Mouse (Mus musculus) heart, adult 2 months (tissue): ENCODE measurements around the gene Timm17a. TPM values are rescaled to one million over a fixed set of nuclear protein-coding genes. Genes with fewer than 3 reads are reported as not detected.

ENCODE experiments used
- DNase-seq, 2 experiments: peaks; one replicate each; pipeline ENCODE4 v3.0.0; 2021
- H3K27ac ChIP-seq: fragments of 200-600 bp; 2 replicates; pipeline ENCODE4 v1.8.1; 2022
- H3K27me3 ChIP-seq: fragments of 200-500 bp; 2 replicates; pipeline ENCODE4 v1.6.1; 2012; ENCODE audit warnings: mild to moderate bottlenecking, low read length, inconsistent platforms, mixed read lengths; ENCODE audit not compliant: control insufficient read depth, insufficient read depth
- H3K36me3 ChIP-seq: fragments of 200-500 bp; 2 replicates; pipeline ENCODE4 v1.6.1; 2012; ENCODE audit warnings: low read length, inconsistent platforms; ENCODE audit not compliant: control insufficient read depth, insufficient read depth
- H3K4me1 ChIP-seq: fragments of 200-500 bp; 2 replicates; pipeline ENCODE4 v1.6.1; 2011; ENCODE audit warnings: low read length; ENCODE audit not compliant: control insufficient read depth, insufficient read depth
- H3K4me3 ChIP-seq: fragments of 200-600 bp; 2 replicates; pipeline ENCODE4 v1.8.1; 2022
- H3K79me2 ChIP-seq: fragments of 200-500 bp; replicated peaks from 2 replicates; pipeline ENCODE4 v1.6.1; 2012; ENCODE audit warnings: mild to moderate bottlenecking, inconsistent platforms, low read length, moderate library complexity, mixed read lengths; ENCODE audit not compliant: control insufficient read depth, insufficient read depth
- H3K9ac ChIP-seq: fragments of 200-500 bp; 2 replicates; pipeline ENCODE4 v1.6.1; 2012; ENCODE audit warnings: low read depth, mild to moderate bottlenecking, control low read depth, inconsistent platforms, low read length, mixed read lengths
- CTCF ChIP-seq: fragments of 200-600 bp; IDR thresholded peaks from 2 replicates; pipeline ENCODE4 v1.8.1; 2022; ENCODE audit warnings: antibody characterized with exemption, mild to moderate bottlenecking, moderate library complexity
- EP300 ChIP-seq: fragments of 200-500 bp; IDR thresholded peaks from 2 replicates; pipeline ENCODE4 v1.6.1; 2011; ENCODE audit warnings: low read depth, low read length, control low read depth; ENCODE audit not compliant: insufficient read depth
- POLR2A ChIP-seq: fragments of 200-500 bp; IDR thresholded peaks from 2 replicates; pipeline ENCODE4 v1.6.1; 2011; ENCODE audit warnings: mild to moderate bottlenecking, low read depth, low read length, control low read depth; ENCODE audit not compliant: insufficient read depth
- WGBS: fragments of 180-500 bp; shearing (Covaris S2); methylation state at CpG from one replicate; pipeline ENCODE4 v1.1.7; 2018; 5-methylcytosine and 5-hydroxymethylcytosine counted together
- intact Hi-C: fragments of 180-260 bp; cut with DNase I; formaldehyde crosslinking; loops from one replicate; pipeline ENCODE4 v1.15.1; 2025
- polyA plus RNA-seq: library from polyadenylated mRNA; depleted of rRNA; stranded (reverse); fragments of >200 nt; gene quantifications from 2 replicates; pipeline ENCODE4 v1.2.3, GENCODE M21; 2012; rRNA removed
- total RNA-seq, 2 experiments: library from RNA; stranded (reverse); gene quantifications; 2 replicates each; pipeline ENCODE4 v1.2.3; 2021

The Timm17a gene
- total and polyA plus RNA-seq, 3 experiments: 185 to 370 (median 325) TPM

- no peak for TF ChIP-seq POLR2A
- no peak for TF ChIP-seq CTCF
- TF ChIP-seq EP300: no peak
- no peak within 1 kb of the TSS for H3K27ac ChIP-seq
- WGBS: 32% methylated on average over 19 of the region's 19 CpGs
- peak in 1 of 2 experiments; percentile 25 for DNase-seq
- H3K79me2 ChIP-seq: no peaks in the 10 kb centered on the region
- no peak within 1 kb of the TSS for H3K9ac ChIP-seq
- intact Hi-C loops: loop anchor here (1.0 to 2.0 kb wide), 3 partner anchors 86 to 110 kb away; no protein-coding TSS in a partner anchor
- no peaks in the 10 kb centered on the region for H3K36me3 ChIP-seq
- H3K4me3 ChIP-seq: peak within 1 kb of the TSS; percentile 18; the same call in 1 of the 2 replicates
- no peaks in the 10 kb centered on the region for H3K4me1 ChIP-seq
- no peaks in the 10 kb centered on the region for H3K27me3 ChIP-seq
Observed at GRCm38 (mm10) chr1:135258380-135259127, 55.0 kb downstream of the Timm17a start, which contains the start of gene Elf3. Gene Elf3, minus strand, starts transcription at chr1:135258568.

GRCm38 (mm10) chr1:135256299-135256698 lies 57.3 kb downstream of the Timm17a start:
- no peak overlapping the region for H3K4me3 ChIP-seq
- H3K9ac ChIP-seq: no peak overlapping the region
- H3K4me1 ChIP-seq: no peaks in the 10 kb centered on the region
- H3K27me3 ChIP-seq: no peaks in the 10 kb centered on the region
- no peak for TF ChIP-seq POLR2A
- TF ChIP-seq CTCF: peak; percentile 24; the same call in 1 of the 2 replicates
- TF ChIP-seq EP300: no peak
- 78% methylated on average over 6 of the region's 6 CpGs for WGBS
- no peak overlapping the region for H3K27ac ChIP-seq
- no peaks in the 10 kb centered on the region for H3K36me3 ChIP-seq
- no peaks in the 10 kb centered on the region for H3K79me2 ChIP-seq
- intact Hi-C loops: no loop called here
- DNase-seq: no peak

GRCm38 (mm10) chr1:135252854-135253253 lies 60.7 kb downstream of the Timm17a start:
- Histone ChIP-seq H3K4me1 (peaks cover 1% of the 10 kb centered on the region; the same call in 1 of the 2 replicates), H3K27me3 (peaks cover 2% of the 10 kb centered on the region; the same call in 1 of the 2 replicates), H3K27ac (no peak overlapping the region), H3K4me3 (no peak overlapping the region), H3K9ac (no peak overlapping the region), H3K79me2 (no peaks in the 10 kb centered on the region), H3K36me3 (no peaks in the 10 kb centered on the region)
- intact Hi-C loops: no loop called here
- TF ChIP-seq POLR2A (no peak), EP300 (no peak), CTCF (no peak)
- DNase-seq: no peak
- WGBS: 32% methylated on average over 4 of the region's 4 CpGs

- no peak overlapping the region for H3K9ac ChIP-seq
- 79% methylated on average over 8 of the region's 8 CpGs for WGBS
- DNase-seq: no peak
- H3K36me3 ChIP-seq: no peaks in the 10 kb centered on the region
- intact Hi-C loops: no loop called here
- no peaks in the 10 kb centered on the region for H3K79me2 ChIP-seq
- TF ChIP-seq CTCF (no peak), POLR2A (no peak), EP300 (no peak)
- H3K4me3 ChIP-seq: no peak overlapping the region
- no peak overlapping the region for H3K27ac ChIP-seq
- H3K27me3 ChIP-seq: peaks cover 2% of the 10 kb centered on the region; the same call in 1 of the 2 replicates
- peaks cover 1% of the 10 kb centered on the region; the same call in 1 of the 2 replicates for H3K4me1 ChIP-seq
Observed at GRCm38 (mm10) chr1:135251405-135251804, 62.2 kb downstream of the Timm17a start.

- Histone ChIP-seq H3K27ac (no peak overlapping the region), H3K4me1 (peaks cover 1% of the 10 kb centered on the region; the same call in 1 of the 2 replicates), H3K79me2 (no peaks in the 10 kb centered on the region), H3K4me3 (no peak overlapping the region), H3K36me3 (no peaks in the 10 kb centered on the region), H3K9ac (no peak overlapping the region), H3K27me3 (peaks cover 2% of the 10 kb centered on the region; the same call in 1 of the 2 replicates)
- intact Hi-C loops: no loop called here
- 51% methylated on average over 3 of the region's 3 CpGs for WGBS
- no peak for TF ChIP-seq EP300
- TF ChIP-seq POLR2A: no peak
- no peak for TF ChIP-seq CTCF
- DNase-seq: no peak
Observed at GRCm38 (mm10) chr1:135250706-135251105, 62.9 kb downstream of the Timm17a start.

- Histone ChIP-seq H3K36me3 (no peaks in the 10 kb centered on the region), H3K27me3 (peaks cover 2% of the 10 kb centered on the region; the same call in 1 of the 2 replicates), H3K27ac (no peak overlapping the region), H3K9ac (no peak overlapping the region), H3K4me3 (no peak overlapping the region), H3K79me2 (no peaks in the 10 kb centered on the region), H3K4me1 (peaks cover 1% of the 10 kb centered on the region; the same call in 1 of the 2 replicates)
- DNase-seq: no peak
- intact Hi-C loops: no loop called here
- 18% methylated on average over 15 of the region's 15 CpGs for WGBS
- TF ChIP-seq CTCF: no peak
- no peak for TF ChIP-seq POLR2A
- TF ChIP-seq EP300: no peak
Observed at GRCm38 (mm10) chr1:135248434-135248850, 65.1 kb downstream of the Timm17a start.

Other genes starting within 250 kb of the Timm17a start
- gene Lgr6, start 208.5 kb downstream of the Timm17a start, total RNA-seq: 10 to 100 TPM; 12.2 to 14.4 TPM
- gene Lgr6, start 208.5 kb downstream of the Timm17a start, polyA plus RNA-seq: 12.6 and 21.5 TPM in 2 replicates
- gene Ptpn7, start 181.1 kb downstream of the Timm17a start, total RNA-seq: under 1 TPM; 0.73 to 0.82 TPM
- 0.82 and 1.4 TPM in 2 replicates for gene Ptpn7, start 181.1 kb downstream of the Timm17a start, polyA plus RNA-seq
- 10 to 100 TPM; 20.1 to 21.0 TPM for gene Arl8a, start 167.0 kb downstream of the Timm17a start, total RNA-seq
- gene Arl8a, start 167.0 kb downstream of the Timm17a start, polyA plus RNA-seq: 30.5 and 32.5 TPM in 2 replicates
- under 1 TPM; 0.97 to 0.98 TPM for gene Gpr37l1, start 146.1 kb downstream of the Timm17a start, total RNA-seq
- 2.3 and 3.6 TPM in 2 replicates for gene Gpr37l1, start 146.1 kb downstream of the Timm17a start, polyA plus RNA-seq
- gene Elf3, start 55.2 kb downstream of the Timm17a start, total RNA-seq: not detected
- gene Elf3, start 55.2 kb downstream of the Timm17a start, polyA plus RNA-seq: 2.0 TPM in 1 of 2 replicates, not detected in the other
- 10 to 100 TPM; 20.0 to 22.6 TPM for gene Rnpep, start 29.7 kb downstream of the Timm17a start, total RNA-seq
- 14.0 and 14.4 TPM in 2 replicates for gene Rnpep, start 29.7 kb downstream of the Timm17a start, polyA plus RNA-seq
- gene Lmod1, start 11.0 kb upstream of the Timm17a start, total RNA-seq: 1 to 10 TPM; 3.7 to 4.7 TPM
- gene Lmod1, start 11.0 kb upstream of the Timm17a start, polyA plus RNA-seq: 4.8 and 6.4 TPM in 2 replicates
- gene Shisa4, start 61.5 kb upstream of the Timm17a start, total RNA-seq: 1 to 10 TPM; 2.2 to 2.3 TPM
- 6.7 and 10.4 TPM in 2 replicates for gene Shisa4, start 61.5 kb upstream of the Timm17a start, polyA plus RNA-seq
- gene Ipo9, start 116.7 kb upstream of the Timm17a start, total RNA-seq: 10 to 100 TPM; 31.9 to 35.3 TPM
- gene Ipo9, start 116.7 kb upstream of the Timm17a start, polyA plus RNA-seq: 40.8 and 64.6 TPM in 2 replicates